Mouse (Mus musculus): ENCODE measurements at regions not wholly inside any gene's neighbourhood (a gene's known extent, or its start where the extent isn't known, plus 50 kb on each side); places are given as distances from the start of the nearest gene placed in this dataset.

DNA sequence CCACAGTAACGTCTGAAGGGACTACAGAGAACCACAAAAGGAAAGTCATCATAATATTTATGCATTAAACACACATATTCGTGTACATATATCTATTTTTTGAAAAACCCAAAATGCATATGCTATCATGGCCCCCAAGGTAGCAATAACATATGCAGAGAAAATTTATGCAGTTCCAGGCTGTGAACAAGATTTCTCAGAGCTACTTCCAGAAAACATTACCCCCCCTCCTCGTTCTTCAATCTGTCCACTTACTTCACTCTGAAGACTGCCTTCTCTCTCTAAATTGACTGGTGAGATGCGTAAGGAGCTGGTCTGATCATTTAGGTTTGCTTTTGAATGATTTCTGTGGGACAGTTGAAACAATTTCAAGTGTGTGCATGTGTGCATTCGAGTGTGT, 369.3 kb upstream of the Zeb2 start:
- DNase-seq, result no peak

DNA sequence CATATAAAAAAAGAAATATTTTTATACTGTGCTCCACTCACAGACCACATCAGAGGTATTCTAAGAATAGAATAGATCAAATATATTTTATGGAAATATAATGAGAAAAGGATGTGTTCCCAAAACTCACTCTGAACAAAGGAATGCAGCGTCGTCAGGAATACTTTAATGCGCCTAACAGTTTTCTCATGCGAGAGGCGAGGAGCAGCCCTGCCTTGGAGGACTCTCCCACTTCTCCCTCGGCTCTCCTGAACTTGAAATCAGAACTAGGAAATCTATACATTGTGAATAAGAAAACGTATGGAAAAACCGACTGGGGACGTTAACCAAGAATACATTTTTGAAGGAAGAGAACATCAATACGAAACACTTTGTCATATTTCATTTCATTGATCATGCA, 368.3 kb upstream of the Zeb2 start:
- no peak for DNase-seq

DNA sequence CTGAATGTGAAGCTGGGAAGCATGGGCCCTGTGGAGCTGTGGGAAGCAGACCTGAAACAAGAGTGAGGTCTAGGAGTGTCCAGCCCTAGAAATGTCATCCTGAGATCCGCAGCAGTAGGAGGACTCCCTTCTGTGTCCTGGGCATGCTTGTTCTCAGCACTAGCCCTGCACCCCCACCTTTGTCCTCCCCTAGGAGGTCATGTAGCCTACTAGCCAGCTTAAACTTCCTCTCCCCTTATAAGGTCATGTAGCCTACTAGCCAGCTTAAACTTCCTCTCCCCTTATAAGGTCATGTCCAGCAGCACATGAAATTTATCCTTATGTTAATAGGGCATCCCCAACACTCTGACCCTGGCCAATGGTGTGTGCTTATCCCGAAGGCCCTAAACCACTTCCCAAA, 363.5 kb upstream of the Zeb2 start:
- DNase-seq, result no peak

DNA sequence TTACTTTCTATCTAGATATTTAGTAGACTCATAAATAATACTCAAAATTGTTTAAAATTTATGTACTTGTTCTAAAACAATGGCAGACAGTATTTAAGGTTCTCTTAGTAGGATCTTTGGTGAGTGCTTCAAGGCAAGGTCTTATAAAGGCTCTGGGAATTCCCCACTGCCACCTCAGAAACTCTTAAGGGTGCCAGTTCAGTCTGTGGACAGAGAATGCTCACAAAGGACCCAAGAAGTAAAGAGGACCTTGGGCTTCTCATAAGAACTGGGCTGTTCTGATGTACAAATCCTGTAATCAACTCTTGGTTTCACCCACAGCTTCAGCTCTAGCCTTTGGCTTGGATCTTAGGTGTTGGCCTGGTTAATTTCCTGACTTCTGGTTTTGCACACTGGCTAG, 358.8 kb upstream of the Zeb2 start:
- no peak for DNase-seq

DNA sequence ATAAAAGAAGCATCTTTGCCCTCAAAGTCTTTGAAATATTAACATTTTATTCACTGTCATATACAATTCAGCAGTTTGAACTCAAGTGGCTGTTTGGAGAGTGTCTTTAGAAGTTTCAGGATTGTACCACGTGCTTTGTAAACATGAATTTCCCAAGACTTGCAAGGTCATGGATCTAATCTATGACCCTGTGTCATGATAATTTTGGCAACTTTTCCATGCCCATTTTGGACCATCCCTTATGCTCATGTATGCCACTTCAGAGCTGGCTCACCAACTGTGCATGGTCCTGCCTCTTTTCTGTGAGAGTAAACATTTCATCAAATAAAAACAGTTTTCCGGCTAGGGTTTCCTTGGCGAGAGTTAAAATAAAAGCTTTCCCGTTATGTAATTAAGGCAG, 347.1 kb upstream of the Zeb2 start:
- peak; percentile 9 to 15 for DNase-seq

DNA sequence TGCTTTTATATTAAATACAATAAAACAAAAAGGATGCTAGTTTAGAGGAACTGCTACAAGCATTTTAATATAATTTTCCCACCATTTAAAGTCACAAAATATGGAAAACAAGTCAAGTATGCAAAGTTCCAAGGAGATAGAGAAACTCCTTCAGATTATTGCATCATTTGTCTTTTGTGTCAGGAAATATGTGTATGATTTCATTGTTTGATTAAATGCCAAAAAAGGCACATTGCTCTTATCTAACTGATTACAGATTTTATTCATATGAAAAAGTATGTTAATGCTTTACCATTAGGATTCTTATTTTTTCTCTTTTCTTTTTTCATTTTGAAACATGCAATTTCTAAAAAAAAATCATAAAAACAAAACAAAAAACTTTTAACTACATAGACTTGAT, 342.2 kb upstream of the Zeb2 start:
- no peak for DNase-seq

DNA sequence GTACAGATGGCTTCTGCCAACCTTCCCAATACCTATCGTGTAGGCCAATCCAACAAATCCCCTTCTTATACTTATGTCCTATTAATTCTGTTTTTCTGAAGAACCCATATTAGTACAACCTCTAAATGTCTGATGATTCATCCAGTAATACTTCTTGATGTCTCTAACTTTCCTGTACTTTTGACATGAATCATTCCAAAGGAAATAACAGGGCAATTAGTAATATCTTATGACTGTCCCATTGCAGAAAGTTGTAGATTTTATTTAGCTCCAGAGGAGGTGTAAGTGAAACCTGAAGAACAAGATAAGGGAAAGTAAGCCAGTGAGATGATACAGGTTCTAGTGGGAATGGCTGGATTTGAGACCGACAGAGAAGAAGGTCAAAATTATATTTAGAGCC, 337.6 kb upstream of the Zeb2 start:
- DNase-seq, result no peak

DNA sequence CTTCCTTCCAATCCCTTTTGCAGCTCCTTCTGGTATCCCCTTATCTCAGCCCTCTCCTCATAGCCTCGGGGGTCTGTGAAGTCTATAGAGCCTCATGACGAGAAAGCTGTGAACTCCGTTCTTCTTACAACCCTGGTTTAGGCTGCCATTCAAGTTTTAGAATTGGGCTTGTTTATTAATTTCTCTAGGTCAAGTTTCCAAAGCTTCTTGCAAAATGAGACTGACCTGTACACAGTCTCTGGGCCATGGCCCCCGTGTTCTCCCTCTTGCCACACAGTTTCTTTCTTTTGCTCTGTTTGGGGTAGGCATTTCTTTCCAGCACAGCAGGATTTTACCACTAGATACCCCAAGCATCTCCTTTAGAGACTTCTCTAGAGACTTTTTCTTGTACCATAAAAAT, 322.0 kb upstream of the Zeb2 start:
- no peak for DNase-seq

DNA sequence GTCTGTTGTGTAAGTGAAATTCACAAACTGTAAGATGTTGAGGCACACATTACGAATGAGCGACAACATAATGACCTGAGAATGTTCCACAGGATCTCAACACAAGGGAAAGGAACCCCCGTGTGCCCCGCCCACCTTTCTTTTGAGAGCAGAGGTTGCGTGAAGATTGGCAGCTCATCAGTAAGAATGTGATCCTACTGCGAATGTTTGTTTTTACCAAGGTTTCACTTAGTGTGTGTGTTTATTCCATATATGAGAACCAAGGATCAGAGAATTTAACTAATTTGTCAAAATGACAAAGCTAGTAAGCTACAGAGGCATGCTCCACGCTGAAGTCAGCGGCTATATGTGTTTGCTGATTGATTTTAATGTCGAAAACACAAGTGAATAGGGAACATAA, 321.5 kb upstream of the Zeb2 start:
- no peak for DNase-seq

DNA sequence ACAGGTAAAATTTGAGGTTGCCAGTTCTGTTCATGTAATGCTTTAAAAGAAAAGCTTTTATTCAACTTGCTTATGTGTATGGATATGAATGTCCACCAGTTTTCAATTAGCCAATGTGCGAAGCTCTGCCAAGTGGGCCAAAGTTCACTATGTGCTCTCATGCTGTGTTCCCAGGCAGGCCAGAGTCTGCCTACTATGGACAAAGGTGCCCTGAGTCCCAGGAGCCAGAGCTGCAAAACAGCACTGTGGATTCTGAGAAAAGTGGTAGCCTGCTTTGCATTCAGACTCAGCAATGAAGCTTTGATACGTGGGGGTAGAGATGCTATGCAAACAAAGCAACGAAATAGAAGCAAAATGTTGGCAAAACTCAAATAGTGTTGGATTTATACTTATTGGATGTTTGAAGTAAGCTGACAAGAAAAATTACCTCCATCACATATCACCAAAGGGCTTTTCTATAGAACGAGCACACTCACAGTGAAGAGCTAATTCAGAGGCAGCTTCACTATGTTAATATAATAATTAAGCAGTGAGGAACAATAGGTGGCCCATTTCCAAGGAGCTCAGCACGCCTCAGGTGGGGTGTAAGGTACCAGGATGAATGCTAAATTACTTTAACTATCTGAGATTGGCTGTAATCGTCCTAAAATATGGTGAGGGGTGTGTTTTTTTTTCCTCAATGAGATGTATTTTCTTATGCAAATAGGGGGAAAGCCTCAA, 318.2 kb upstream of the Zeb2 start:
- DNase-seq, result peak; percentile 40 to 69

DNA sequence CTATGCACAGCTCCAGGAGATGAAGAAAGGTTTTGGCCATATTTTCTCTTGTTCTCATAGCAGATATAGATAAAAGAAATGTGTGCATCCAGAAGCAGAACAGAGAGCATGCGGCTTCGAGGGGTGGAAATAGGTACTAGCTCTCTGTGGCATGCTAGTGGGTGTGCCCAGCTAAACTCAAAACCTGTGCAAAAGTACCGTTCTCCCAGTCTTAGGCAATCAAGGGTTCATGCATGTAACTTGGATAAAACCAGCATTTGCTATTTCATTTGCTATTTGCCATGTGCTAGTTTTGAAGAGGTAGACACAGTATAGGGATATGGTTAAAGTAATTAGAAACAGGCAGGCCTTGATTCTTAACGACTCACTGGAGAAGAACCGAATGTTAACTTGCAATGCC, 317.6 kb upstream of the Zeb2 start:
- no peak for DNase-seq

DNA sequence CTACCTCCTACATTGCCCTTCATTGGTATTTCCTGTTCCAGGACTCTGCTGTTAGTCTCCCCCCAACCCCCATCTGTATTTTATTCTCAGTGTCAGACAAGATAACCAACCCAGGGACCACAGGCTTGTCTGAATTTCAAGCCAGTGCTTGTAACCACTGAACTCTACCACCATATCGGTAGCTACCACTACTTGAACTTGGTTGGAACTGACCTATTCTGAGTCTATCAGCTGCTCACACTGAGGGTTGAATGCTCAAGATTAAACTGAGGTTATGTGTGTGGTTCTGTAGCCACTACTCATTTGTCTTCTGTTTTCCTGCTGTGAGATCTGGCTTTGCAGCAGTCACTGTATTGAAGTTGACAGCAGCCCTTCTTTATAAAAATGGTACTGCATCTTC, 317.0 kb upstream of the Zeb2 start:
- no peak for DNase-seq

DNA sequence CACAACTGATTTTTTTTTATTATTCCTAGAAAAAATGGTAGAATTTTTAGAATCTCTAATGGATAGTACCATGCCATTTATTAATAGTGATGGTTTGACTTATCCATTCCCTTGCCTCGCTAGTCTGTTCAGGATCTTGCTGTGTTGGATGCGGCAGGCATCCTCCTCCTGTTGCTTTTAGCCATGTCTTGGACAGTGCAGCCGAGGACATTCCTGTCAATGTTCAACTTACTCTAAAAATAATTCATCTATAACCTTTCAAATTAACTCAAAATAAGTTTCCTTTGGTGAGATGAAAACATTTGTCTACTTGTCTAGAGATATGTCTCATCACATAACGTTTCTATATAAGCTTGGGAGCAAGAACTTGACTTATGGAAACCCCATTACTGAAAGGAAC, 314.2 kb upstream of the Zeb2 start:
- DNase-seq, result no peak

DNA sequence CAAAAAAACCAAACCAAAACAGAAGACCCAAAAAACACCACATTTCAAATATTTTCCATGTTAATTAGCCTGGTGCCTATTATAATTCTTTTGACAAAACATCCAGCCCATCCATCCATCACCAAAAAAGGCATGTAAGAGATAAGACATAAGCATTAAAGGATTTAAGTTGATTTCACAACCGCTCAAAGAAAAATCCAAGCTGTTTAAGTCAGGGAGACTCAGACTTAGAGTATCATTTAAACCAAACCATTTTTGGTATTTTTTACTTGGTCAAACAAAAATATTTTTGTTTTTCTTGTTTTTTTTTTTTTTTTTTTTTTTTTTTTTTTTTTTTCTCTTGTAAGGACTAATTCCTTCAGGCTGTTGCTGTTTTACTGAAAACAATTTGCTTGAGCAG, 304.6 kb upstream of the Zeb2 start:
- no peak for DNase-seq

DNA sequence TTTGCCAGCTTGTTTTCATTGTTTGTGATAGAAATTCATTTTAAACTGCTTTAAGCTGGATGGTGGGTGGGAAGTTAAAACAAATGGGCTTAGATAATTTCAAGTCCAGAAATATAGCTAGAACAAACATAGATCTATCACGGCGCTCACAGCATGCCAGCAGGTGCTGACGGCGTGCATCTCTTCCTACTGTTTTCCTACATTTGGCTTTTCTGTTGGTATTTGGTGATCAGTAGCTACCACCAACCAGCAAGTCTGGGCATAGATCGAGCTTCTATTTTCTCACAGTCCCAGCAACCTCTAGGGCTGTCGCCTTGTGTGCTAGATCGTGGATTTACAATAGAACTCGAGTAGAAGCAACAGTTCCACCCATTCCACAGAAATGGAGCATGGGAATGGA, 290.9 kb upstream of the Zeb2 start:
- no peak for DNase-seq

DNA sequence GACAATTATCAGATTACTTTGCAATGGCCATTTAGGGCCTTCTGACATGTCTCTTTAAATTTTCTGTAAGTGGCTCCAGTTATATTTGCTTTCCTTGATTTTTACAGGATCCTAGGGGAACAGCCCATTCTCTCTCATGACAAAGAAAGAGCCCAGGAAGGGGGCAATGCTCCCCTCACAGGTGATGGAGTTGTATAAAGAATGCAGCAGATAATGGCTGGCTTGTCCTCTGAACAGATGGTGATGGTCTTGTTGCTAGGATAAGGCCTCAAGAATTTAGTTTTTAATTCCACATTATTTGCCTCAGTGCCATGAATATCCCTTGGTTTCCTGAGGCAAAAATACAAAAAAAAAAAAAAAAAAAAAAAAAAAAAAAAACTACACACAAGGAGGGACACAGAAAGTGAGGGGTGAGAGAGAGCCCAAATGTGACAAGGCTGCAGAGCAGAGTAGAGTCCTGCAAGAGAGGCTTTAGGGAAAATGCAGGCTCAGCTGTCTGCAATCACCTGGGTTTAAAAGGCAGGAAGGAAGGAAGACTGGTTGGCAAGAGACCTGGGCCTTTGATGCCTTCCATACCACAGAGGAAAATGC, 272.8 kb upstream of the Zeb2 start:
- DNase-seq, result no peak

DNA sequence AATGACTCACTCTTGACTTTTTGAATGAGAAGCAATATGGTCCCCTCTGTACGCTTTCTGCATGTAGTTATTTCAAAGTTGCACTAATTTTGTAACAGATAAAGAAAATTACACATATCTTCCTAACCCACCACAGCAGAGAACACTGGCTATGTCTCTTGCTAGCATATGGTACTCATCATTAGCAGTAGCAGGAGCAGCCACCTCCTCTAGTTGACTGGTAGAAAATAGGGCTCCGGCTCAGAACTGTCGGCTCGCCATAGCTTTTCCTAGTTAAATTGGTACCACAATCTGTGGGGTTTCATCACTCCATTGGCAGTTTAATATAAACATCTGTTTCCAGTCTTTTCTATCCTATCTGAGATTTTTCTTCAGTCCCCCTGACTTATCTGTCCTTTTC, 254.1 kb upstream of the Zeb2 start:
- DNase-seq, result no peak

DNA sequence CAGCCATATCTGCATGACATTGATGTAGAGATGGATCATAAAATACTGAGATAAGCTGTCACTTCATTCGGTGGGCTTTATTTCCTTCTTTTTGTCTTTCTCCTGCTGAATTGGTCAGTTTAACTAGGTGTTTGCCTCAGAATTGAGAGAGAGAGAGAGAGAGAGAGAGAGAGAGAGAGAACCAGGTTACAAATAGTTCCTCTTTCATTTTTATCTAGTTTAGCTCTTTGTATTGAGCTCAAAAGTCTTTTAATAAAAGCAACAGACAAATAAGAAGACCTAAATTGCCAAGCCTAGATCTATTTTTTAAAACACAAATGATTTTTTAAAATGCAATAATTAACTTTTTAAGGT, 253.4 kb upstream of the Zeb2 start:
- no peak for DNase-seq

DNA sequence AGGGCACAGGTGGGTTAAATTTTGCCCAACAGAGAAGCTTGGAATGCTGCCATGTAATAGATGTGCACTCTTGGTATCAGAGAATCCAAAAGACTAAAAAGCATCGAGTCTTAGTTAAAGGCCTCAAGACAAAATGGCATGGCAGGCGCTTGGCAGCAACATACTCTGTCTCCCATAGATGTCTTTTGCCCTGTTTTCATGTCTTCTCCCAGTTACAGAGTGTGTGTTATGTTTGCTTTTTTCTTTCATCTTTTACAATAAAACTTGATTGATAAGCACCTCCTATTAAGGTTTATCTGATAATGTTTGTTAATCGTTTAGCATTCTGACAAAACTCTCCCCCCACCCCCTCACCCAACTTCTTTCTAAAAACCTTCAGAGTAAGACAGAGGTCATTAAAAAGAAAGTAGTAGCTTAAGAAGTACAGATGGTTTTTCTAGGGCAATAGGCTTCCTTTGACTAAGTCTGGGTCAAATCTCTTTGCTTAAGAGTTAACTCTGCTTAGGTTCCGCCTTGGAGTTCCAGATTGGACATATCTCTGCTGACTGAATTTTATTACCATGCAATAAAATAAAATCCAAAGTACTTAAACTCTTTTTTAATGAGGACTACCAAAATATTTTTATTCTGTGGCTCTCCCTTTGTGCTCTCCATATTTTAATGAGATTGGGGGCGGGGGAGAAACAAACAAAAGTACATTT, 252.9 kb upstream of the Zeb2 start:
- DNase-seq, result no peak

DNA sequence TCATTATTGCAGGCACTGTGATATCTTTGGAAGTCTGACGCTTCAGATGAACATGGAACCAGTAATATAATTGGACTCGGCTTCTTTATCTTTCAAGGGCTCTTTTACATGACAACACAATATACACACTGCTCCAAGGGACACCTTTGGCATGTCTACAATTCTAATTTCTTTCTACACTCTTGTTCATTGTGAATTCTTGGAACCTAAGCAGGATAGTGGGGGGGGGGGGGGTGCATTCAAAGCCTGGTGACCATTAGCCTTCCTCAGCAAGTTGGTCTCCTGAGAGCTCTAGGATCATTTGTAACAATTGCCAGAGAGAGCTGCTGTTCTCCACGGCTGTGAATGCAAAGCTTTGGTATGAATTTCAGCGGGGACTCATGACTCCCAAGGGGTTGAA, 252.2 kb upstream of the Zeb2 start:
- DNase-seq, result no peak

DNA sequence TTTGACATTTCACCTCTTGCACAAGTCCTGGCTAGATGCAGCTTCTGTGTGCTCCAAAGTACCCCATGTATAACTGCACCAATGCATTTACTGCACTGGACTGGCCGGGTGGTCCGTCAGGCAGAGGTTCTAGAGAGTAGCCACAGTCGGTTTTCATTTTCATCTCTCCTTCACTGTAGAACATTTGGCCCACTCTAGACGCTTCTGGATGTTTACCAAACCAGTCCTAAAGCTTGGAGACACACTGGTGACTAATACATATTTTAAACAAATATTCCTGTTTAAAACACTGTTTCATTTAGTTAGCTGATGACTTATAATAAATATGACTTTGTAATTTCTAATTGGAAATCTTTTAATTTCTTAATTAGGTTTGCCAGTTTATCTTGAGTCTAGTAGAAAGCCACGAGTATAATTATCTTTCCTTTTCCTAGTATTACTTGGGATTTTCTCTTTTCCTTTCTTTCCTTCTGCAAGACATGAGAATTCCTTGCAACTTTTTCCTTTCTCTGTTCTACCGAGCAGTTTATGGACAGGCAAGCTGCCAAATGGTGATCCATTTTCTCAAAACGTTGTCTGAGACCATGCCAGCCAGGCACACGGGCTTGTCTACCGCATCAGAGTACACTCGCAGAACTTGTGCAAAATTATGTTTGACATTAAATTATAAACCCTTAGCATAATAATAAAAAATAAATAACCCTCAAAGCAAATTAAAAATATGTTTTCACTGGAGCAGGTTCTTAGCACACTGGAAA, 250.4 kb upstream of the Zeb2 start:
- peak in 1 of 2 experiments; percentile 8 for DNase-seq

DNA sequence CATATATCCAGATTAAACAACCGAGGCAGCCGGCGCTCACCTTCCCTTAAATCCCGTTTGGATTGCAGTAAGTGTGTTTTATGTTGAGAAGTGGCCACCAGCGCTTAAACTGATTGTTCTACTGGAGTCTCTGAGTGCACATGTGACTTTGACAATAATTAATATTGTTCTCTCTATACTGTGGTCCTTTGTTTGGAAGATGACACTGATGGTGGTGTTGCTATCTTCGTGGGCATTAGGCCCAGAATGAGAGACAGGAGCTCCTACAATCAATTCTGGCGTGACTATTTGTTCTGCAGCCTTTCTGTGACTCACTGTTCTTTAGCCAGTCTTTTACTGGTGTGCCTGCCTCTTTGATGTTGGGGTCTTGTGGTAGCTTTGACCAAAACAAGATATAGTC, 240.1 kb upstream of the Zeb2 start:
- DNase-seq, result no peak

DNA sequence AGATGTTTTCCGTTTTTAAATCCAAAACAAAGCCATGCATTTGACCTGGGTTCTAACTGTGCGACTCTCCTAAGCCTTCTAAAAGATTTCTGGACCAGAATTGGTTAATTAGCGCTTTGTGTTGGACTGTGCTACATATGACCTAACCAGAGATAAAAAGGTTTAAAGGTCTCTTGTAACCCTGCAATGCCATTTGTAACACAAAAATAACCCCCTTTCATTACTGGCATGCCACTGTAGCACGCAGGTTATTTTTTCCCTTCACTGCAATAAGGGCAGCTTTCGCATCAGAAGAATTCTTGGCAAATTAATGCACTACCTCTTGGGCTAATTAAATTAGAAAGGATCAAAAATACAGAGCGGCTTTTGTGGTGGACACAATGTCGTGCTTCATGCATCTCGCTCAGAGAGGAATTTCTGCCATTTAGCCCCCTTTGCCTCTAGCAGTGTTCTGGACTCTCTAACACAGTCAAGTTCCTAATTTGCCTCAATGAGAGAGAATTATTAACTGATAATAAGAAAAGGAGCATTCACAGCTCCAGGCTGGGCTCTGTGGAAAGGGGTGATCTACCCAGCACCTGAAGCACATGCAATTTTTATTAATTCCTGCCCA, 239.5 kb upstream of the Zeb2 start:
- DNase-seq, result no peak
